Mouse (Mus musculus) ES-E14 (cell line): ENCODE measurements at regions not wholly inside any gene's neighbourhood (a gene's known extent, or its start where the extent isn't known, plus 50 kb on each side); places are given as distances from the start of the nearest gene placed in this dataset.

Experiments used
- CHD2 ChIP-seq: IDR thresholded peaks from 2 replicates; pipeline ENCODE4 v1.6.1; 2014; ENCODE audit warnings: mild to moderate bottlenecking, low read depth, low read length, inconsistent platforms
- HCFC1 ChIP-seq: IDR thresholded peaks from 2 replicates; pipeline ENCODE4 v1.6.1; 2012; ENCODE audit warnings: low read length, inconsistent platforms, borderline replicate concordance; ENCODE audit not compliant: insufficient read depth
- MAFK ChIP-seq: IDR thresholded peaks from 2 replicates; pipeline ENCODE4 v1.6.1; 2014; ENCODE audit warnings: mild to moderate bottlenecking, low read depth, low read length, inconsistent platforms; ENCODE audit not compliant: insufficient read depth
- ZC3H11A ChIP-seq: IDR thresholded peaks from 2 replicates; pipeline ENCODE4 v1.6.1; 2012; ENCODE audit warnings: low read depth, mild to moderate bottlenecking, inconsistent platforms, low read length, borderline replicate concordance
- ZNF384 ChIP-seq: IDR thresholded peaks from 2 replicates; pipeline ENCODE4 v1.6.1; 2012; ENCODE audit warnings: low read depth, low read length, inconsistent platforms

- TF ChIP-seq HCFC1 (no peak), CHD2 (no peak), ZC3H11A (no peak), MAFK (no peak), ZNF384 (no peak)
Measured at GRCm38 (mm10) chr5:17262126-17262525, 110.9 kb upstream of the Speer4f2 start.
